Mouse (Mus musculus) NIH3T3 (cell line): ENCODE data around the gene Pam.
"Not testable (repeated sequence)": the region's sequence is repeated elsewhere in the genome, so short reads cannot be mapped to it uniquely, and the experiment has no call there.

ENCODE experiments used
- DNase-seq: peaks from one replicate; pipeline ENCODE4 v3.0.0-alpha.2; 2012; ENCODE audit warnings: low read depth

Pam gene

GRCm38 (mm10) chr1:97963711-97964110 lies 131.7 kb downstream of the Pam start:
- peak; percentile 63 for DNase-seq

- no peak for DNase-seq
Observed at GRCm38 (mm10) chr1:97962134-97962533, 133.3 kb downstream of the Pam start.

GRCm38 (mm10) chr1:97960681-97961080 lies 134.8 kb downstream of the Pam start:
- no peak for DNase-seq

- DNase-seq = no peak
Observed at GRCm38 (mm10) chr1:97960124-97960523, 135.3 kb downstream of the Pam start.

GRCm38 (mm10) chr1:97958759-97959158 lies 136.7 kb downstream of the Pam start:
- DNase-seq = no peak

- DNase-seq = not testable (repeated sequence)
Observed at GRCm38 (mm10) chr1:97949258-97949657, 146.2 kb downstream of the Pam start.

GRCm38 (mm10) chr1:97947100-97947499 lies 148.3 kb downstream of the Pam start:
- DNase-seq = no peak

- no peak for DNase-seq
Observed at GRCm38 (mm10) chr1:97943908-97944608, 151.4 kb downstream of the Pam start.

GRCm38 (mm10) chr1:97943402-97943801 lies 152.0 kb downstream of the Pam start:
- DNase-seq = no peak

- no peak for DNase-seq
Observed at GRCm38 (mm10) chr1:97942966-97943365, 152.5 kb downstream of the Pam start.

GRCm38 (mm10) chr1:97938586-97938985 lies 156.9 kb downstream of the Pam start:
- no peak for DNase-seq

- no peak for DNase-seq
Observed at GRCm38 (mm10) chr1:97938053-97938452, 157.4 kb downstream of the Pam start.

GRCm38 (mm10) chr1:97934940-97935339 lies 160.5 kb downstream of the Pam start:
- no peak for DNase-seq

GRCm38 (mm10) chr1:97931220-97931619 lies 164.2 kb downstream of the Pam start:
- DNase-seq = no peak

GRCm38 (mm10) chr1:97929415-97930028 lies 165.9 kb downstream of the Pam start:
- no peak for DNase-seq

GRCm38 (mm10) chr1:97926789-97927188 lies 168.7 kb downstream of the Pam start:
- DNase-seq = no peak

- no peak for DNase-seq
Observed at GRCm38 (mm10) chr1:97926017-97926540, 169.4 kb downstream of the Pam start.

GRCm38 (mm10) chr1:97922395-97922794 lies 173.1 kb downstream of the Pam start:
- DNase-seq = no peak

GRCm38 (mm10) chr1:97921886-97922285 lies 173.6 kb downstream of the Pam start:
- peak; percentile 9 for DNase-seq

- DNase-seq = no peak
Observed at GRCm38 (mm10) chr1:97918495-97918894, 177.0 kb downstream of the Pam start.

GRCm38 (mm10) chr1:97916971-97917234 lies 178.5 kb downstream of the Pam start:
- no peak for DNase-seq

- DNase-seq = no peak
Observed at GRCm38 (mm10) chr1:97916218-97916970, 179.1 kb downstream of the Pam start.

- DNase-seq = no peak
Observed at GRCm38 (mm10) chr1:97915726-97916125, 179.7 kb downstream of the Pam start.
